Mouse (Mus musculus): ENCODE measurements around the gene Alx3.
A peak's percentile ranks its signal among the peaks of the same experiment; 100 is the strongest.

The Alx3 gene

DNA sequence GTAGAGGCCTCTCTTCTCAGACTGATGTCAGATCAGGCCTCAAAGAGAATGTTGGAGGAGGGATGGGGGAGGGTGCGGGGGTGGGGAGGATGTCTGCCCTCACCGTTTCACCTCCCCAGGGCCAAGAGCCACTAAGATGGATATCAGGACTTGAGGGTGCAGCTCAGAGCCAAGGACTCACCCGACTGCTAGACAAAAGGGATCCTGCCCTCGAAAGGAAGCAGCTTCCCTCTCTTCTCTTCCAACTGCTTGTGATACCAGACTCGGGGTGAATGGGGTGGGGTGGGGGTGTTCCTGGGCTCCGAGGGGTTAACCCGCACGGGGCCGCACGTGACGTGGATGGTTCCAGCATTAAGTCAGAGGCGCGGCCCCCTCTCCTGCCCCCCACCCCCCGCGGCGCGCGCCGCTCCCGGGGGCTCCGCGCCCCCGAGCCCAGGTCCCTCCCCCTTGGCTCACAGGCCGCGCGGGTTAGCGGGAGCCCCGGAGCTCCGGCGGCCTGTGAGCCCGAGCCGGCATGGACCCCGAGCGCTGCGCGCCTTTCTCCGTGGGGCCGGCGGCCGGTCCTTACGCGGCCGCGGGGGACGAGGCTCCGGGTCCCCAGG, at the start of gene Alx3:
Alx3 (plus strand) TSS at position 370 of the 602 bp plus-strand sequence.
- DNase-seq (ENCODE audit: low spot score in 2 of 2), result no peak

DNA sequence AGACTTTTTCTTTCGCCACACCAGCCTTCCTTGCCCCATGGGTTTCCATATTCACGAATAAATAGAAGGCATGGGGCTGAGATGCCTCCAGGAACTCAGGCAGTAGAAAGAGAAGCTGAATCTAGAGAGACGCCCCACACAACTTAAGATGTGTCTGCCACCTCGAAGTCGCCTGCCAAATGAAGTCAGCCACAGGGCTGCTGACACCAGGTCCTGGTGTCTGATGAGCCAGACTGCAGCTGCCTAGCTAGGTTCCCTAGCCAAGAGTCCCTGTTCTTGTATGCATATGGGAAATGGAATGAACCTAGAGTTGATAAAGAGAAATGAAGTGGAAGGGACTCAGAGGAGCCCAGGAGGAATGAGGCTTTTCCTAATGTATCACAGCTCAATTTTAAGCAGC, 49.6 kb upstream of the Alx3 start:
- DNase-seq (ENCODE audit: low spot score in 2 of 2), result no peak

DNA sequence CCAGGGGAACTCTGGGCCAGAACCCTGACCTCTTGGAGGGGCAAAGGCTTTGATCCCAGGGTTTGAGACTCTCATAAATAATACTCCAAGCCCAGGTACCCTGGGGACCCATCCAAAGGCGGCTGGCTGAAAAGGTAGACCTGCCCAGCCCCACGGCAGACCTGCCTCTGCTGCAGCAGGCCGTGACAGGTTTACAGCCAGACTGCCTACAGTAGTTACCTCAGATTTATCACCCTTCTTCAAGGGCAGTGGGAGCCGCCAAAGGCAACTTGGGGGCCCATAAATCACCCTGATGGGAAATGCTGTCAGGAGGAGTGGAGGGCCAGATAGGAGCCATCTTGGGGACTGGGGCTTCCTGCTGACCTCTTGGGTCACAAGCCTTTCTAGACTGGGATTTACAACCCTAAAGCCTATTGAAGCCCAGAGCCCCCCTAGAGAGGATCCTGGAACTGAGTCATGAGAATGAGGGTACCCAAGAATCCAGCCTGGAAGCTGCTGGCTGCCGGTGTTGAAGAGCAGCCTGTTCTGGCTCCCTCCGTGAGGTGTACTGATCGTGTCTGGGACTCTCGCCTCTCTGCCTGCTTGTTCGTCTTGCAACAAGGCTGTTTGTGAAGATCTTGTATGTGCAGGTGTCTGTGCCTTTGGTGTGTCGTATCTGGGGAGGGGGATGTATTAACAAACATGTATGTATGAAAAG, 49.0 kb upstream of the Alx3 start:
- no peak for DNase-seq (ENCODE audit: low spot score in 2 of 2)

DNA sequence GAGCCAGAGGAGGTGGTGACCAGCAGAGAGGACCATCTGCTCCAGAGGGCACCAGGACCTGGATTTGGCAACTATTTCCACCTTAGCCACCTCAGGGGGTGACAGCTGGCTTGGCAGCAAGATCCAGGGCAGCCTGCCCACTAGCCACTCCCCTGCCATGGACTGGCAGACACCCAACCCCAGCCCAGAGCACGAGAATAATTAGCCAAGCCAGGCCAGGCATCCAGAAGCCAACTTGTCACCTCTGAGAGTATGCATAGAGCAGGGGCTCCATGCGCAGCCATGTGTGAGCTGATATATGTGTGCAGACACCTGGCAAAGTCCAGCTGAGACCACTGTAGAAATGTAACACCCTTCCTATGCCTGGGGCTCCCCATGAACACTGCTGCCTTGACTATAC, 47.9 kb upstream of the Alx3 start:
- no peak for DNase-seq (ENCODE audit: low spot score in 2 of 2)

DNA sequence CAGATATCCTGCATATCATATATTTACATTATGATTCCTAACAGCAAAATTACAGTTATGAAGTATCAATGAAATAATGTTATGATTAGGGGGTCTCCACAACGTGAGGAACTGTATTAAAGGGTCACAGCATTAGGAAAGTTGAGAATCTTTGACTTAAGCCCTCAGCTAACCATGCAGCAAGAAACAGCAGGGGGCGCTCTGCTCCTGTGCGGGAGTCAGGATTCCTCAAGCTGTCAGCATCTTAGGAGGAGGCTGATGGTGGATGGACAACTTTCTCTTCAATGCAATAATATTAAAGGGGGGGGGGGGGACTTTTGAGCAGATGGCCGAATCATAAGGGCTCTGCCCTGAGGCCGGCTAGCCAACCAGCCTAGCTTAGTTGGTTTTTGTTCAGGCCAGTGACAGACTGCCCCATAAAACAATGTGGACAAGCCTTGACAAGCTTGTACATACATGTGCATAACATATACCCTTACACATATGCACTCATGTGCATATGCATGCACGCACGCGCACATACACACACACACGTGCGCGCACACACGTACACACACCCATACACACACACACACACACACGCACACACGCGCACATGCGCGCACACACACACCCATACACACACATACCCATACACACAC, 44.3 kb upstream of the Alx3 start:
- DNase-seq (ENCODE audit: low spot score in 2 of 2), result peak in 1 of 2 experiments; percentile 70

DNA sequence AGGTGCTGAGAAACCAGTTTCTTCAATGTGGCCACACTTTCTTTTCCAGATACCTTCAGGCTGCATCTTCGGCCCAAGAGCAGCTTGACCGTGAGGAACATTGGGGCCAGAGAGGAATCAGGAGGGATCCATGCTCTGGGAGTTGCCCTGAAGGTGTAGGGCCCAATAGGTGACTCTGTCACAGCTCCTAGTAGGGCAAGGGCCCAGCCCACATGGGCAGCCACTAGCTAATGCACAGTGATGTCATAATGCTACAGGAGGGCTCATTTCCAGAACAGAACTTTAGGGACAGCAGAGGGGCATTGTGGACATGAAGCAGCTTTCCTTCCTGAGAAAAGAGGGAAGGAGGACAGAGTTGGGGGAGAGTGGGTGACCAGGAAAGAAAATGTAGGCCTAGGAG, 40.0 kb upstream of the Alx3 start, which contains the start of gene Ubl4b:
Ubl4b (minus strand) TSS at position 232 of the 400 bp plus-strand sequence.
- DNase-seq (ENCODE audit: low spot score in 2 of 2), result no peak

DNA sequence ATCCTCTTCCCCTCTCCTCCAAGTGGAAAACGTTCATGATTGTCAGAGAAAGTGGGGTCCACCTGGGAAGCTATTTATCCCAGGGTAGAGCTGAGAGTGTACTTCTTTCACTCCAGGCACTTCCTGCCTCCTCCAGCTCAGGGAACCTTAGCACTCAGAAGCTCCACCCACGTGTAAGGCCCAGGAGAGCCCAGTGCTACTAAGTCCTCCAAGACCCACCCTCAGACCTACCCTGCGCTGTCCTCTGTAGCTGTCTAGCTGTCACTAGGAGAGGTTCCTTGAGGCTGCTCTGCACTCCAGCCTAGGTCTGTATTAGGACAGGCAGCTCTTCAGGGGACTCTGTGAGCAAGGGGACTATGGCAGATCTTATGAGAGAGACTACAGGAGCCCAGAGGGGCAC, 36.1 kb upstream of the Alx3 start:
- no peak for DNase-seq (ENCODE audit: low spot score in 2 of 2)

DNA sequence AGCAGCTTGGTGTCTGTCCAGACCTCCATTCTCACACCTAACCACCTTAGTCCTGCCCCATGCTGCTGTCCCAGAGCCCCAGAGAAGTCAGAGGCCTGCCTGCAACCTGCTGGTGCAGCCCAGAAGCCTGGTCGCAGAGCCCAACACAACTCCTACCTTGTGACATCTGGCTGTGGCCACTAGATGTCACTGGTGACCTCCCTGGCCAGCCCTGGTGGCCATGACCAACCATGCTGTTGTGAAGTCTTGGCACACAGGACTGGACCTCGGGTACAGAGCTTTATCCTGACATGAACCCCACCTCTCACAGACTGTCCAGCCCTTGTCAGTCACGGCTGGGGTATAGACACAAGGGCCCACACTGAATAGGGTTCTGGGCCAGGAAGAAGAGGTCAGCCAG, 35.6 kb upstream of the Alx3 start:
- peak; percentile 56 to 67 for DNase-seq (ENCODE audit: low spot score in 2 of 2)

DNA sequence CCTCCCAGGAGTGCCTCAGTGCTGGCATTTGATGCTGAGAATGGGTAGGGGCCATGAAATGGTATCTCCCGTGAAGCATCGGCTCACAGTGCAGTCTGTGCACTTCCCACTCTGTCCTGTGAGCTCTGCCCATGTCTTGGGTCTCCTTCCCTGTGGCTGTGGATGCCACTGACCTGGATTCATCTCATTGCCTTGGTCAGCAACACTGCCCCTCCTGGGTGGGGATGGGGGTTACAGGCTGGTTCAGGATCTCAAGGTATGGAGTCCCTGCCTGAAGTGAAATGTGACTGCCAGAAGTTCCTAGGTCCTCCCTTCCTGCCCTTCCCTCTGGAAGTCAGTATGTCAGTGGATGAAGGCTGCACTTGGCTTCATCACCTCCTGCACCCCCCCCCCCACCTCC, 32.7 kb upstream of the Alx3 start:
- no peak for DNase-seq (ENCODE audit: low spot score in 2 of 2)

DNA sequence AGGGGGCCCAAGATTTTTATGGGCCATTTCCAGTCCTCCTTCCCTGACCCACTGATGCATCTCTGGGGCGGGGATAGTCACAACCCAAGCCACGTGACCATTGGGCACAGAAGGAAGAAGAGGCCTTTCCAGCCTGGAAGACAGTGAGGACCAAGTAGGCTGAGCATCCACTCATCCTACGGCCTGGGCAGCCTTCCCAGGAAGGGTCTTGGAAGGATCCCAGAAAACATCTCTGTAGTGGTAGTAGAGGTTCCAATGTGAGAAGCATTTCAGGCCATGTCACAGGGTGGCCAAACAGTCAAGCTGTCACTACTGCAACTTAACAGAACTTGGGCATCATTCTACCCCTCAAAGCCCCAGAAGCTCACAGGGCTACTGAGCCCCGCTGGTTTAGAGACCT, 32.2 kb upstream of the Alx3 start:
- DNase-seq (ENCODE audit: low spot score in 2 of 2), result no peak

DNA sequence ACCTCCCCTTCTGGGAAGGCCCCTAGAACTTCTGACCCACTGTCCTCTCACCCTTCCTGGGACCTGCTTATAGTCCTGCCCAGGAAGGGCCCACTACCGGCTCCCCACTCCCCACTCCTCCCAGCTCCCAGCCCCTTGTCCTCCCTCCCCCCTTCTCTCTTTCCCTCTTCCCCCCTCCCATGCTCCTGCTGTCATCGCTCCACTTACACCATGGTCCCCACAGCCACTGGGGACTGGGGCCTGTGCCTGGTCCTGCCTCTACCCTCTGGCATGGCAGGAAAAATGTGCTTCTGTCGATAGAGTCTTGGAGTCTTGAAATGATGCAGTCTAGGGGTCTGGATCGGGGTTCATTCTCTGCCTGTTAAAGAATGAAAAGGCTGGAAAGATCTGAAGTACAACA, 31.0 kb upstream of the Alx3 start:
- DNase-seq (ENCODE audit: low spot score in 2 of 2), result no peak

DNA sequence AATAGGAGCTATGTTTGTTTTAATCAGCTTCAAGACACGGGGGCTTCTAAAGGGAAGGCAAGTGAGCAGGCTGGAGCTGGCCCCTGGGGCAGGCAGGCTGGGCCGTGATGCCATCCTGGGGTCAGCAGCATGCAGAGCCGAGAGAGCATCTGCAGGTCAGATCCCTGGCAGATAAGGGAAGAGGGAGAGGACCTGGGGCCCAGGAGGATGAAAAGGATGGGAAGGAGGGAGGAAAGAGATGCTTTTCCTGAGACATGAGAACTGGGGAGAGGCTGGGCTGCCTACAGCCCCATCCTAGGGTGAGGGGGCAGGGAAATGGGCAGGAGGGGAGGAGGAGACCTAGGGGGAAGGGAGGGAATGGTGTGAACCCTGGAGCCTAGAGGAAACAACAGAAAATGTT, 29.5 kb upstream of the Alx3 start:
- DNase-seq (ENCODE audit: low spot score in 2 of 2), result no peak

DNA sequence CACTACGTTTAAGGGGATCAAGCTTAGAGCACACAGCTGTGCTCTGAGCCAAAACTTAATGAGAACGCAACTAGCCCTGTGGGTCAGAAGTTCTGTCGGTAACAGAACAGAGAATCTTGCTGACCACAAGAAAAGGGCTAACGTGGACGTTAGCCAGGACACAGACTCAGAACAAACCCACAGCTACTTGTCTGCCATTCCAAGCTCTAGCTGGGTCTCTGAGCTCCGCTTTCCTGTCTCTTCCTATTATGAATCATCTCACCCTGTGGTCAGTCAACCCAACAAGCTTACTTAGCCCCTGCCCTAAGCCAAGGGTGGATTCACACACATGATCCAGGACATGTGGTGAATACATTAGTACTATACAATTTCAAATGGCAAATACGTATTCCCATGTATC, 27.1 kb upstream of the Alx3 start:
- no peak for DNase-seq (ENCODE audit: low spot score in 2 of 2)

DNA sequence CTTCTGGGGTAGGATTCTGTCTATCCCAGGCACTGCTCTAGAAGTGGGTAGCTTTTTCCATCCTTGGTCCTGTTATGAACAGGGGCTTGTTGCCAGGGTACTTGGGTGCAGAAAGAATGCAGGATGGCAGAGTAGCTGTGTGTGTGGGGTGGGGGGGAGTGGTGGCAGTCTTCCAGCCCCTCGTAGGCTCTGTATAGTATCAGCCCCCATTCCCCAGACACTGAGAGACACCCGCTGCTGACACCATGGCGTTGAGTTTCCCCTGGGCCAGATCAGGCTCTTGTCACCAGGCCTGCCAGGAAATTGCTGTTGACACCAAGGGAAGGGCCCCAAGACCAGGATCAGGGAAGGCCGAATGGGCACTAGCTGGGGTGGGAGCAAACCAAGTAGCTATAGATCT, 26.1 kb upstream of the Alx3 start:
- no peak for DNase-seq (ENCODE audit: low spot score in 2 of 2)

DNA sequence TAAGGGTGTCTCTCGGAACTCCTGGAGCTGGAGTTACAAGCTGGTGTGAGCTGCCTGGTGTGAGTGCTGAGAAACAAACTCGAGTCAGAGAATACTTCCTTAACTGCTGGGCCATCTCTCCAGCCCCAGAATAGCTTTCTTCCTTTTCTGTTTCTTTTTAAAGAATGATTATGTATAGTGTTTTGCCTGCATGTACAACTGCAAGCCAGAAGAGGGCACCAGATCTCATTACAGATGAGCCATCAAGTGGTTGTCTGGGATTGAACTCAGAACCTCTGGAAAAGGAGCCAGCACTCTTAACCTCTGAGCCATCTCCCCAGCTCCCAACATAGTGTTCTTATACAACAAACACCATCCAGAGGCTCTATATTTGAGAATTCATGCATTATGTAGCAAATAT, 23.6 kb upstream of the Alx3 start:
- no peak for DNase-seq (ENCODE audit: low spot score in 2 of 2)

DNA sequence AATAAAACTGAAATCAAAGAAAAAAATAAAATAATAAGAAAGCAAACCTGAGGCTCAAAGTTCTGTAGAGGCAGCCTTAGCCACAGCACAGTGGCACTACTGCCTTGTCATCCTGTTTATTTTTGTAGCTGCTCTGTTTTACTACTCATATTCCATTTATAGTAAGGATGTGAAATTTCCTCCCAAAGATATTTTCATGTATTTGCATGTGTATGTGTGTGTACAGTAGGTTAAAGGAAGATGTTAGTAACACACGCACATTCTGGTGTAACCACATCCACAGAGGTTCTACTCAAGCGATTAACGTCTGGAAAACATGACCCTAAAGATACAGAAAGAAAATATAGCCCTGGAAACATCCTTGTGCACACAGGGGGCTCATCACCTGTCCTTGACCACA, 18.0 kb upstream of the Alx3 start:
- no peak for DNase-seq (ENCODE audit: low spot score in 2 of 2)

DNA sequence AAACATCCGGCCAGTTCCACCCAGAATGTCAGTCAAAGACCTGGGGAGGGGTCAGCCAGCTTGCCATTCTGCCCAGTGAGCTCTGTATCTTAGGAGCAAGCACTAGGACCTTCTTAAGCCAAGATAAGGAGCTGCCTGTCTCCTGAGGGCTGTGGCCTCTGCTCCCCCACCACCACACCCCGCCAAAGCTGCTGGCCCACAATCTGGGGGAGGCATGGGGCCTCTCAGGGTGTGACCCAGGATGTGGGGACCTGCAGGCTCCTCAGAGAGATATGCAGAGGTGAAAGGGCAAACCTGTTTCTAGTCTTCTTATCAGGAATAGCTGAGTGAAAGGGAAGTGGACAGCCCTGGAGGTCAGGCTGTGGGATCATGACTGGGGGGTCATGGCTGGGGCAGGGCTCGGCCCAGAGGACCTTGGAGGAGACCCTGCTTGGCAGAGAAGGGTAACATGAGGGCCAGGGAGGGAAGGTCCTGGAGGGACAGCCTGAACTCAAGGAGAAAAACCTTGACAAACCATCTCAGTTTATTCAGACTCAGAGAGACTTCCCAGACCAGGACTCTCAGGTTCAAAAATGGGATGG, 16.9 kb upstream of the Alx3 start:
- DNase-seq (ENCODE audit: low spot score in 2 of 2), result no peak

DNA sequence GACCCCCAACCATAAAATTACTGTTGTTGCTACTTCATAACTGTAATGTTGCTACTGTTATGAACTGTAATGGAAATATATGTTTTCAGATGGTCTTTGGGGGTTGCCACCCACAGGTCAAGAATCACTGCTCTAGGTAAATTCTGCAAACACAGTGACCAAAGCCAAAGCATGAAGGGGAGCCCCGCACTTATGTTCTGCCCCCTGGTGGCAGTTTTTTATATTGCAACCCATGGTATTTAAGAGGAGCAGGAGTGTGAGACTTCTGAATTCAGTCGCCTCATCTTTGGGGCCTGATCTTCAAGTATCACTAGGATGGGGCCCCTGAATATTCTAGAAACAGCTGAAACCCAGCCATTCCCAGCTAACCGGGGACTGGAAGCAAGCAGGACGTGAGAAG, 15.4 kb upstream of the Alx3 start:
- peak in 1 of 2 experiments; percentile 74 for DNase-seq (ENCODE audit: low spot score in 2 of 2)

DNA sequence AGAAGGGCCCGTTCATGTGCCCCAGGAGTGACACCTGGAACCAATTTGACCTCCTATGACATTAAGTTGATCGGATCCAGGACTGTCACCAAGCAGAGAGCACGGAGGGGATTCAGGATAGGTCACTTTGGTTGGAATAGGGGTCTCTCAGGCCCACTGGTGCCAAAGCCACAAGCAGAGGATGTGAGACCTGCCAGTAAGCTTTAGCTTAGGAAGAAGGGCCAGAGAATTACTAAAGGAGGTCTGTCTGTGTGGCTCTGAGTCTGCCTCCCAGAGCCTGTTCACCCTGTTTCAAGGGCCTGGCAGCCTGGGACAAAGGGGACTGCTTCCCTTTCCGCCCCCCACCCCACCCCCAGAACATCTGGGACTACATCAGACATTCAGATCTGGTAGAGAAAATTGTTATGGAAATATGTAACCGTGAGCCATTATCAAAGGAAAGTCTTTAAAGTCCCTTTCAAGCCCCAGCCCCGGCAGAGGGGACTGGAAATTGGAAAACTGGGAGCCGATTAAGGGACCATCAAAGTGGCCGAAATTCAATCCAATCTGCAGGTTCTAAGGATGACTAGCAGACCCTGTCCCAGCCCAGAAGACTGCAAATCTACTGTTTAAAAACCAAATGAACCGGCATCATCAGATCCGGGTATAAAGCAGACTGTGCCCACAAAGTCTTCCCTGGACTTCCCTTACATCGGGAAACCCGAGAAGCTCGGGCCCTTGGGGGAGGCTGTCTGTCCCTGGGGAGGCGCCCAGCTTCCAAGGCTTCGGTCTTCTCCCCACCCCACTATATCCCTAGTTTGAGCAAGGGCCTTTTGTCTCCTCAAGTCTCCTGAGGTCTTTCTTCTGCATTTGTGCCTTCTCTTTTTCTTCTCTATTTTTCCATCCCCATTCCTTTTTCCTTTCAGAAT, 13.5 kb upstream of the Alx3 start:
- DNase-seq (ENCODE audit: low spot score in 2 of 2), result no peak

DNA sequence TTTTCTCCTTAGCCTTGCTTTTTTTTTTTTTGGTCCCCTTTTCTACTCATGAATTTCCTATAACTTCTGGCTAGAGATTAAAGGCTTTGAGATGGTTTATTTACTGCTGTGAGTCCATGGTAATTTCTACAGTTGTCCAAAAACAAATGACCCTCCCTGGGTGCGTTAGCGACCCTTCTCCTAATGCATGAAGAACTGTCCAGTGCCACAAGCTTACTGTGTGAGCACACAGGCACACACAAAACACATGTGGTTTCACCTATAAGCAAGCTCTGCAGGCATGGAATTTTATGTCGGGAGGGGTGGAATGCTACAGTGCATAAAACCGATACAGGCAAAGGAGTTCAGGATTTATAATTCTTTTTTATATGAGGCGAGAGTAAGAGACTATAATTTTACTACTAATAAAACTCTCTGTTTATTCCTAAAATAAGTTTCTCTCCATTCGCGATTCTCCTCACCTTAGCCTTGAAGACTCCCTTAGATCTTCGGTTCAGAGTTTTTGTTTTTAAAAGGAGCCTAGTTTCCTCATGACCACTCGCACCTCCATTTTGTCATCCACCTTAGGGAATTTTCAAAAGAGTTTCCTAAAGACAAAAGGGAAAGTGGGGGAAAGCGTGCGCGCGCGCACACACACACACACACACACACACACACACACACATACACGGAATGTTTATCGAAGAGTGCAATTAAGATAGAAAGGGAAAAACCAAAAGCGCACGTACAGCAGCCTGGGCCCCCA, 12.5 kb upstream of the Alx3 start:
- DNase-seq (ENCODE audit: low spot score in 2 of 2), result no peak
